Comparison of ENCODE assay signal across 26 mouse cellular contexts in the genomic region with DNA sequence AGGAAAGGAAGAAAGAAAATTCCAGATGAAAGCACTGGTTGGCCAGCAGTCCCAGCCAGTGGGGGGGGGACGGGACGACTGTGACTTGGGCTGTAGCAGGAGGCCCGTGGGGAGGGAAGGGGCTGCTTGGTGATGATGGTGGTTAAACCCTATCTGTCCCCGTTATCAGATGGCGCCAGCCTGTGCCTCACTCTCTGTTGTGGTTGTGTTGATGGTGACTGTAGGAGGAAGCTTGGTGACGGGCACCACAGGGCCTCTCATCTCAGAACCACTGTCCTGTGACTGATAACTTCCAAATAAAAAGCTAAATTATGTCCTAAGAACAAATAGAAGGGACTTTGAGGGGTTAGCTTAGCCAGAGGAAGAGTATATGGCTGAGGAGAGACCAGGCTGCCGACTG. TPM values are rescaled to one million over a fixed set of nuclear protein-coding genes. Genes with fewer than 3 reads are reported as not detected.
DNase-seq lines count a peak whose midpoint lies in the region; ATAC-seq and TF ChIP-seq lines count a peak whose summit lies in the region.
"Had no signal": no experiment of that assay in that cellular context is flagged by ENCODE, and none has a peak within 500 bp of the region (broad histone marks: within the 10 kb centered on the region; RNA-seq: fewer than 3 reads in every experiment).

No protein-coding gene starts in this region.

- no peak for TF ChIP-seq CTCF in MEL (IDR thresholded peaks at IDR 0.05 in 2 of 3, conservative IDR thresholded peaks at IDR 0.05 in 1 of 3; ENCODE audit: control insufficient read depth in 1 of 3, insufficient read depth in 1 of 3, low read depth in 2 of 3, low read length in 3 of 3, poor library complexity in 1 of 3, severe bottlenecking in 1 of 3)

- no peaks in the 10 kb centered on the region for H3K9me3 ChIP-seq in MEL (replicated peaks; ENCODE audit: insufficient read depth, low read length)
- H3K9me3 ChIP-seq in liver, embryonic 15.5 days (replicated peaks), result no peaks in the 10 kb centered on the region
- H3K9me3 ChIP-seq: embryonic facial prominence, embryonic 13.5 days; hindbrain, embryonic 12.5 days had no signal

- H3K36me3 ChIP-seq in MEL (ENCODE audit: control insufficient read depth in 1 of 2, insufficient read depth in 2 of 2, low read length in 2 of 2), result peaks cover 0 to 30% of the 10 kb centered on the region in 2 experiments; a peak in 2 of 4 replicates
- H3K36me3 ChIP-seq in liver, embryonic 15.5 days (replicated peaks), result no peaks in the 10 kb centered on the region
- H3K36me3 ChIP-seq: embryonic facial prominence, embryonic 13.5 days; hindbrain, embryonic 12.5 days had no signal

- WGBS in liver, embryonic 15.5 days (ENCODE audit: insufficient replicate concordance), result 13% methylated on average over 7 of the region's 7 CpGs

- intact Hi-C loops in left cerebral cortex, postnatal 14 days (cut with DNase I), result no loop called here

- no peaks in the 10 kb centered on the region for H3K27me3 ChIP-seq in MEL (ENCODE audit: control insufficient read depth in 1 of 2, insufficient read depth in 2 of 2, low read length in 2 of 2)
- no peaks in the 10 kb centered on the region for H3K27me3 ChIP-seq in liver, embryonic 15.5 days
- H3K27me3 ChIP-seq: embryonic facial prominence, embryonic 13.5 days; hindbrain, embryonic 12.5 days had no signal

- TF ChIP-seq POLR2A in MEL (IDR thresholded peaks at IDR 0.05; ENCODE audit: control insufficient read depth in 1 of 2, insufficient read depth in 1 of 2, low read depth in 1 of 2, low read length in 2 of 2, poor library complexity in 1 of 2), result no peak

- H3K4me1 ChIP-seq in MEL (ENCODE audit: control insufficient read depth in 1 of 2, insufficient read depth in 2 of 2, low read length in 2 of 2), result peaks cover 16 to 44% of the 10 kb centered on the region in 2 experiments
- peaks cover 61% of the 10 kb centered on the region for H3K4me1 ChIP-seq in liver, embryonic 15.5 days (replicated peaks)
- H3K4me1 ChIP-seq: embryonic facial prominence, embryonic 13.5 days had no signal

- H3K27ac ChIP-seq in MEL (ENCODE audit: control insufficient read depth, low read depth, low read length), result peak overlapping the region; percentile 90
- peak overlapping the region; percentile 57 for H3K27ac ChIP-seq in liver, embryonic 15.5 days (replicated peaks)
- H3K27ac ChIP-seq: embryonic facial prominence, embryonic 13.5 days; hindbrain, embryonic 12.5 days; macrophage; stomach, postnatal 0 days had no signal

- H3K4me3 ChIP-seq in MEL (ENCODE audit: control insufficient read depth in 1 of 2, insufficient read depth in 1 of 2, low read depth in 2 of 2, low read length in 2 of 2), result peak overlapping the region; percentile 11 to 32; a peak in 3 of 4 replicates
- no peak overlapping the region for H3K4me3 ChIP-seq in liver, embryonic 15.5 days (replicated peaks)
- H3K4me3 ChIP-seq: embryonic facial prominence, embryonic 13.5 days; hindbrain, embryonic 12.5 days had no signal

- TF ChIP-seq EP300 in MEL (IDR thresholded peaks at IDR 0.05; ENCODE audit: low read depth in 1 of 2, low read length in 2 of 2), result peak; percentile 79 to 87

- peak overlapping the region; percentile 23; the same call in 1 of the 2 replicates for H3K4me2 ChIP-seq in liver, embryonic 15.5 days
- H3K4me2 ChIP-seq: embryonic facial prominence, embryonic 13.5 days; hindbrain, embryonic 12.5 days; lung, embryonic 14.5 days had no signal

- H3K9ac ChIP-seq in MEL (ENCODE audit: control insufficient read depth, low read depth, low read length, poor library complexity, severe bottlenecking), result peak overlapping the region; percentile 37
- no peak overlapping the region for H3K9ac ChIP-seq in liver, embryonic 15.5 days
- H3K9ac ChIP-seq: embryonic facial prominence, embryonic 13.5 days; hindbrain, embryonic 12.5 days; lung, embryonic 14.5 days had no signal

- H3K79me2 ChIP-seq in MEL (ENCODE audit: control insufficient read depth, insufficient read depth, low read length, poor library complexity), result no peaks in the 10 kb centered on the region; the same call in 1 of the 2 replicates

- DNase-seq in CD4-positive helper T cell, adult 2 months (ENCODE audit: low read depth, low spot score), result peak; percentile 82
- DNase-seq in MEL (ENCODE audit: low read depth, low spot score), result peak; percentile 86
- peak; percentile 81 for DNase-seq in induced T-regulatory cell, adult 2 months (ENCODE audit: low read depth)
- DNase-seq in left cerebral cortex, postnatal 14 days (ENCODE audit: low spot score in 2 of 2), result no peak
- DNase-seq in gastrocnemius, postnatal 25 days, result no peak
- no peak for DNase-seq in frontal cortex, postnatal 36 days (ENCODE audit: low spot score in 2 of 2)
- DNase-seq in lung, postnatal 25 days (ENCODE audit: low spot score), result no peak
- DNase-seq: cerebellum, adult 11 months; cerebellum, postnatal 36 days; left cerebral cortex, postnatal 4 days; lung, embryonic 14.5 days; right cerebral cortex, adult 18-20 months; thymus, postnatal 14 days had no signal

- ATAC-seq in liver, embryonic 15.5 days (ENCODE audit: insufficient read depth), result no peak
- ATAC-seq: forebrain, embryonic 16.5 days; intestine, embryonic 16.5 days had no signal

- no peak for TF ChIP-seq RAD21 in MEL (IDR thresholded peaks at IDR 0.05; ENCODE audit: low read depth, low read length)

TF ChIP-seq in MEL, 35 proteins besides CTCF, POLR2A, EP300 and RAD21 (continues in another document):
- TF ChIP-seq TCF12 (IDR thresholded peaks at IDR 0.05; ENCODE audit: low read depth, low read length) (peak; percentile 89), USF1 (IDR thresholded peaks at IDR 0.05; ENCODE audit: low read depth, low read length) (no peak), MYC (IDR thresholded peaks at IDR 0.05; ENCODE audit: low read depth, low read length) (no peak), POLR2AphosphoS5 (IDR thresholded peaks at IDR 0.05; ENCODE audit: borderline replicate concordance, low read depth, low read length) (no peak), BHLHE40 (IDR thresholded peaks at IDR 0.05; ENCODE audit: borderline replicate concordance, low read depth, low read length) (peak; percentile 47; the same call in 1 of the 2 replicates), MAFK (IDR thresholded peaks at IDR 0.05; ENCODE audit: borderline replicate concordance, low read depth, low read length) (no peak), ZMIZ1 (IDR thresholded peaks at IDR 0.05; ENCODE audit: low read depth, low read length) (no peak), NRF1 (IDR thresholded peaks at IDR 0.05; ENCODE audit: insufficient read depth, low read depth, low read length, poor library complexity, severe bottlenecking) (no peak), CHD1 (IDR thresholded peaks at IDR 0.05; ENCODE audit: low read depth, low read length) (no peak), SMC3 (IDR thresholded peaks at IDR 0.05; ENCODE audit: low read depth, low read length) (no peak), HCFC1 (IDR thresholded peaks at IDR 0.05; ENCODE audit: low read depth, low read length) (no peak), USF2 (IDR thresholded peaks at IDR 0.05; ENCODE audit: borderline replicate concordance in 1 of 2, insufficient read depth in 1 of 2, low read depth in 1 of 2, low read length in 2 of 2) (no peak), ZKSCAN1 (IDR thresholded peaks at IDR 0.05; ENCODE audit: low read depth, low read length) (no peak), ETS1 (IDR thresholded peaks at IDR 0.05; ENCODE audit: low read depth, low read length) (peak; percentile 77), NELFE (IDR thresholded peaks at IDR 0.05; ENCODE audit: low read depth, low read length) (no peak), ZC3H11A (IDR thresholded peaks at IDR 0.05; ENCODE audit: low read depth, low read length) (no peak), UBTF (IDR thresholded peaks at IDR 0.05; ENCODE audit: borderline replicate concordance, insufficient read depth, low read depth, low read length) (no peak), RCOR1 (IDR thresholded peaks at IDR 0.05; ENCODE audit: low read depth, low read length) (peak; percentile 72)

RNA-seq across cellular contexts. Expression of a gene that starts 3.7 kb away (rescaled TPM):
- 2.6 and 5.4 TPM in 2 replicates for total RNA-seq in MEL (2012; rRNA removed)
- 10 to 100 TPM in 1 of 2 experiments, not detected in 1; 11.9 TPM for polyA plus RNA-seq in MEL (2012; ENCODE audit: insufficient read depth in 1 of 2, insufficient read length in 2 of 2, low read depth in 1 of 2, low replicate concordance in 2 of 2, missing spikeins in 1 of 2)
- polyA plus RNA-seq in liver, embryonic 15.5 days (2015; fragmentation: Nextera tagmentation; extraction: Ambion mirVana), result 1.8 and 2.1 TPM in 2 replicates
- total RNA-seq in left cerebral cortex, postnatal 14 days (2021), result 10 to 100 TPM; 22.6 to 25.0 TPM
- total RNA-seq in gastrocnemius, postnatal 25 days (2021), result 1 to 10 TPM; 1.0 to 1.3 TPM

RNA-seq across cellular contexts. Expression of a gene that starts 11.2 kb away (rescaled TPM):
- total RNA-seq in MEL (2012; rRNA removed), result 0.52 and 1.3 TPM in 2 replicates
- polyA plus RNA-seq in MEL (2012; ENCODE audit: insufficient read depth in 1 of 2, insufficient read length in 2 of 2, low read depth in 1 of 2, low replicate concordance in 2 of 2, missing spikeins in 1 of 2), result under 1 TPM in 1 of 2 experiments, not detected in 1; 0.86 TPM
- polyA plus RNA-seq in liver, embryonic 15.5 days (2015; fragmentation: Nextera tagmentation; extraction: Ambion mirVana), result 47.4 and 51.5 TPM in 2 replicates
- 1 to 10 TPM in 1 of 2 experiments, under 1 TPM in 1; 0.99 to 2.4 TPM for total RNA-seq in left cerebral cortex, postnatal 14 days (2021)
- 1 to 10 TPM in 1 of 2 experiments, under 1 TPM in 1; 0.61 to 1.2 TPM for total RNA-seq in gastrocnemius, postnatal 25 days (2021)
- polyA plus RNA-seq: C2C12 had no signal

RNA-seq across cellular contexts. Expression of a gene that starts 22.5 kb away (rescaled TPM):
- 122 and 126 TPM in 2 replicates for total RNA-seq in MEL (2012; rRNA removed)
- 100 to 1,000 TPM in 1 of 2 experiments, not detected in 1; 414 TPM for polyA plus RNA-seq in MEL (2012; ENCODE audit: insufficient read depth in 1 of 2, insufficient read length in 2 of 2, low read depth in 1 of 2, low replicate concordance in 2 of 2, missing spikeins in 1 of 2)
- 151 and 166 TPM in 2 replicates for polyA plus RNA-seq in liver, embryonic 15.5 days (2015; fragmentation: Nextera tagmentation; extraction: Ambion mirVana)
- total RNA-seq in left cerebral cortex, postnatal 14 days (2021), result 100 to 1,000 TPM; 204 to 214 TPM
- 10 to 100 TPM; 19.1 to 26.6 TPM for total RNA-seq in gastrocnemius, postnatal 25 days (2021)

RNA-seq across cellular contexts. Expression of a gene that starts 45.5 kb away (rescaled TPM):
- 0.65 and 0.72 TPM in 2 replicates for total RNA-seq in MEL (2012; rRNA removed)
- polyA plus RNA-seq in MEL (2012; ENCODE audit: insufficient read depth in 1 of 2, insufficient read length in 2 of 2, low read depth in 1 of 2, low replicate concordance in 2 of 2, missing spikeins in 1 of 2), result 1 to 10 TPM in 1 of 2 experiments, not detected in 1; 2.3 TPM
- polyA plus RNA-seq in liver, embryonic 15.5 days (2015; fragmentation: Nextera tagmentation; extraction: Ambion mirVana), result 0.59 TPM in 1 of 2 replicates, not detected in the other
- total RNA-seq in left cerebral cortex, postnatal 14 days (2021), result 1 to 10 TPM; 1.3 to 1.4 TPM
- total RNA-seq in gastrocnemius, postnatal 25 days (2021), result not detected
- polyA plus RNA-seq: C2C12, macrophage had no signal

RNA-seq across cellular contexts. Expression of a gene that starts 52.5 kb away (rescaled TPM):
- total RNA-seq in MEL (2012; rRNA removed), result not detected in 2 replicates
- polyA plus RNA-seq in MEL (2012; ENCODE audit: insufficient read depth in 1 of 2, insufficient read length in 2 of 2, low read depth in 1 of 2, low replicate concordance in 2 of 2, missing spikeins in 1 of 2), result not detected
- not detected in 2 replicates for polyA plus RNA-seq in liver, embryonic 15.5 days (2015; fragmentation: Nextera tagmentation; extraction: Ambion mirVana)
- total RNA-seq in left cerebral cortex, postnatal 14 days (2021), result not detected
- not detected for total RNA-seq in gastrocnemius, postnatal 25 days (2021)
- total RNA-seq: gastrocnemius, adult 18-20 months; granulocyte monocyte progenitor cell, adult 5-6 weeks; layer of hippocampus, postnatal 25 days; left cerebral cortex, postnatal 4 days; midbrain, postnatal 0 days had no signal
- polyA plus RNA-seq: C2C12; embryonic facial prominence, embryonic 13.5 days; forebrain, embryonic 16.5 days; hindbrain, embryonic 12.5 days; intestine, embryonic 16.5 days; kidney, embryonic 16.5 days; lung, embryonic 14.5 days; macrophage; midbrain, postnatal 0 days; stomach, postnatal 0 days had no signal

Comparison
In these comparisons a context has a peak if more than half of its experiments do, and no peak if none do; other contexts are left out.
1. DNase-seq: peak in CD4-positive helper T cell, adult 2 months (single experiment), MEL (single experiment) and induced T-regulatory cell, adult 2 months (single experiment); none in left cerebral cortex, postnatal 14 days (0 of 2), gastrocnemius, postnatal 25 days (single experiment), frontal cortex, postnatal 36 days (0 of 2) and lung, postnatal 25 days (single experiment).